Mouse (Mus musculus): Measurements from ENCODE around the gene Ntpcr. TPM values are rescaled to one million over a fixed set of nuclear protein-coding genes. Genes with fewer than 3 reads are reported as not detected.

Ntpcr gene
- 11.4 to 17.3 TPM (median 12.7 TPM) in 3 replicates for total RNA-seq (2017)

- ATAC-seq (replicated peaks; ENCODE audit: insufficient number of reproducible peaks, low FRiP score, low TSS enrichment, poor library complexity, severe bottlenecking), result no peak
These were observed at the start of gene Ntpcr for GRCm38 (mm10) chr8:125729746-125730145. Ntpcr (plus strand) TSS chr8:125729963.

DNA sequence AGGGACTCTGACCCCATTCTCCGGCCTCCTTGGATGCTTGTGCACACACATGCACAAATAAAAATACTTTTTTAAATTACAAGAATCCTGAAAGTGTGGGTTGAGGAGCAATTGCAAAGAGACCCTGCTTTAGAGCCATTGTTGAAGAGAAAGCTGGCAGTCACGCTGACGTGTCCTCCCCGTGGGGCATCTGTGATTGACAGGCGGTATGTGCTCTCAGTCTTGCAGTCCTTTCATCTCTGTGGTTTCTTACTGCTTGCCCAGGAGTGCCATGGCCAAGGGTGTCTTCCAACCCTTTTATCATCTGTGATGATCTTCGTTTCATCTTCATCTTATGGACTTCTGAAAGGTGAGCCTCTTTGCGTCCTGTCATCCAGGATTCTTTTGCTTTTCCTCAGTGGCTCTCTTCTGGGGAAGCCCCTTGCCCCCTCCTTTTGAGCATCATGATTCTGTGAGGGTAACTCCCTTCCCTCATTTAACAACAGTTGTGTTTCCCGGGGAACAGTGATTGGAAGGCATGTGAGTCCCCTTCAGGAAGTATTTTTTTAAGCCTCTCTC, 48.8 kb upstream of the Ntpcr start:
- no peak for ATAC-seq (replicated peaks; ENCODE audit: insufficient number of reproducible peaks, low FRiP score, low TSS enrichment, poor library complexity, severe bottlenecking)

DNA sequence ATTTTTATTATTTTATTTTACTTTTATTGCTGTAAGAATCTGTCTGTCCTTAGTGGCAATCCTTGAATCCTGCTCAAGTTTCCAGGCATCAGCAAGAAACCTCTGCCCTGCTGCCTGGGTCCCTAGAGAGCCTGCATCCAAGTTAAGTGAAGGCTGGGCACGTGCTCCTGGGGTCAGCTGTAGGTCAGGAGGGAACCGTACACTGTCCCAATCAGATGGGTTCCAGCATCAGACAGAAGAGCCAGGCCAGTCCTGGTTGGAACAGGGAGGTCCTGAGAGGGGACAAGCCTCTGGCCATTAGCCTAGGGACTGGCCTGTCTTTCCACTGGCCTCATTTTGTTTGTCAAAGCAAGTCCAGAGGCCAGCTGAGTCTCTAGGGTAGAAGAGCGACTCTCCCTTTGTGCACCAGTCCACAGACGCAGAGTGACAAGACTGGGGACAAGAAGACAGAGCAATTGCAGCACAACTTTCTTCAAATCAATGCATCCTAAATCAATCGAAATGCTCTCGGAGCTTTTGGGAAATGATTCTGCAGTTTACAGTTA, 44.5 kb upstream of the Ntpcr start:
- ATAC-seq (replicated peaks; ENCODE audit: insufficient number of reproducible peaks, low FRiP score, low TSS enrichment, poor library complexity, severe bottlenecking), result no peak

DNA sequence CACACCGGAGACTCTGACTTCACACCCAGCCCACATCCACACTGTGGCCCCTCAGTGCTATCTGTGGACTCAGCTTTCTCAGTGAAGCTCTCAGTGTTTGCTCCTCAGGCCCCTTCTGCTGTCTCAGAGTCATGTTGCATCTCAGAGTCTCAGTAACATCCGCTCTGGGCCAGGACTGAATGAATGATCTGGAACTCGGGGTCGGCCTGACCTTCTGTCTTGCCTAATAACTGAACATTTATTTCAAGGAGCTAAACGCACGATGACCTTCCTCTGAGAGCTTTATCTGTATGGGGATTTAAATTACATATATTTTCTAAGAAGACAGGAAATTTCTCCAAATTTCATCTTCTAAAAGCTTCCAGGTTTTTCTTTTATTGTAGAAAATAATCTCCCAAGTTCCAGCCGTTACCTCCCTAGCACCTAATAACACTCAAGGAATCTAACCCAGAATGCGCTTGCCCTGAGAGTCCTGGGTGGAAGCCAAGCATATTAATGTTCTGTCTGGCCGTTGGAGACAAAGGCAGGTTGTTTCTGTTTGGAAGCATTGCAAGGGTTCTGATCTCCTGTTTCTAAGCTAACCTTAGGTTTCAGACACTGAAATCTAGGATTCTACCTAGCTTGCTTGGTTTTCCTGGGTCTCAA, 43.4 kb upstream of the Ntpcr start:
- no peak for ATAC-seq (replicated peaks; ENCODE audit: insufficient number of reproducible peaks, low FRiP score, low TSS enrichment, poor library complexity, severe bottlenecking)

DNA sequence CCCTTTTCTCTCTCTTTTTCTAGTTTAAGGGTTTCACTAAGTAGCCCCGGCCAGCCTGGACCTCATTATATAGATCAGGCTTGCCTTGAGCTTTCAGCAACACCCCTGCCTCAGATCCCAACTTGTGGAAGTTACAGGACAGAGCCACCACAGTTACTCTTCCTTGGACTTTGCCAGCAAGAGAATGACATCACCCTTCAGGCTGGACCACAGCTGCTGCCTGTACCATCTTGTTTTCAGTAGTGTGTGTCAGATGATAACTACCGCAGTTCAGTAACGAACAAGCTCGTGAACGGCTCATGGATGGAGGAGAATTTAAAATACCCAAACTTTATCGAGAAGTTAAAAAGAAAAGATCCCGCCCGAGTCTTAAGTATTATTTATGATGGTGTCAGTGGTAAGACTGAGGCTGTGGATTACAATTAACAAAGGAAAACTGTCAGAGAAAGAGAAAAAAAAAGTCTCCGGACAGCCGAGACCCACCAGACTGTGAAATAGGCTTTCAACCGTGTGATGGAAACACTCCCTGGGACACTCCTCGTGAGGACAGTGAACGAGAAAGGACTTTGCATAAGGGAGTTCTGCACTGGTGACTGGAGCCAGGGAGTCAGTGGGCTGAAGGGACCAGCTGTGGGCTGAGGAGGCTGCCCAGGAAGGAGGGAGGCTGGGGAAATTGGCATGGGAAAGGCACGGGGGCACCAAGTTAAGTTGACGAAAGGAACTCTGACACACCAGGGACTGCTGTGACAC, 39.4 kb upstream of the Ntpcr start:
- ATAC-seq (replicated peaks; ENCODE audit: insufficient number of reproducible peaks, low FRiP score, low TSS enrichment, poor library complexity, severe bottlenecking), result no peak

GRCm38 (mm10) chr8:125690961-125691360, 38.8 kb upstream of the Ntpcr start:
- no peak for ATAC-seq (replicated peaks; ENCODE audit: insufficient number of reproducible peaks, low FRiP score, low TSS enrichment, poor library complexity, severe bottlenecking)

GRCm38 (mm10) chr8:125692447-125692846, 37.3 kb upstream of the Ntpcr start:
- ATAC-seq (replicated peaks; ENCODE audit: insufficient number of reproducible peaks, low FRiP score, low TSS enrichment, poor library complexity, severe bottlenecking), result no peak

DNA sequence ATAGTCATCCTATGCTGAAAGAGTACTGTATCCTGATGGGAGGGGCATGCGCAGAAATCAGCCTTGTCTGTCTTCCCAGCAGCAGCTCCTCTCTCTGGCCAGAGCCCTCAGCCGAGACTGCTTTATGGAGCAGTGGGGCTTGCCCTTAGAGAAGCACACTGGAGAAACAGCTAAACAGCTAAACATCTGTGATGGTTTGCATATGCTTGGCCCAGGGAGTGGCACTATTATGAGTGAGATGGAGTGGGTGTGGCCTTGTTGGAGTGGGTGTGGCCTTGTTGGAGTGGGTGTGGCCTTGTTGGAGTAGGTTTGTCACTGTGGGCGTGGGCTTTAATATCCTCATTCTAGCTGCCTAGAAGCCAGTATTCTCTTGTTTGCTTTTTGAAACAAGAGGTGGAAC, 36.6 kb upstream of the Ntpcr start:
- ATAC-seq (replicated peaks; ENCODE audit: insufficient number of reproducible peaks, low FRiP score, low TSS enrichment, poor library complexity, severe bottlenecking), result no peak

GRCm38 (mm10) chr8:125695951-125696350, 33.8 kb upstream of the Ntpcr start:
- no peak for ATAC-seq (replicated peaks; ENCODE audit: insufficient number of reproducible peaks, low FRiP score, low TSS enrichment, poor library complexity, severe bottlenecking)

DNA sequence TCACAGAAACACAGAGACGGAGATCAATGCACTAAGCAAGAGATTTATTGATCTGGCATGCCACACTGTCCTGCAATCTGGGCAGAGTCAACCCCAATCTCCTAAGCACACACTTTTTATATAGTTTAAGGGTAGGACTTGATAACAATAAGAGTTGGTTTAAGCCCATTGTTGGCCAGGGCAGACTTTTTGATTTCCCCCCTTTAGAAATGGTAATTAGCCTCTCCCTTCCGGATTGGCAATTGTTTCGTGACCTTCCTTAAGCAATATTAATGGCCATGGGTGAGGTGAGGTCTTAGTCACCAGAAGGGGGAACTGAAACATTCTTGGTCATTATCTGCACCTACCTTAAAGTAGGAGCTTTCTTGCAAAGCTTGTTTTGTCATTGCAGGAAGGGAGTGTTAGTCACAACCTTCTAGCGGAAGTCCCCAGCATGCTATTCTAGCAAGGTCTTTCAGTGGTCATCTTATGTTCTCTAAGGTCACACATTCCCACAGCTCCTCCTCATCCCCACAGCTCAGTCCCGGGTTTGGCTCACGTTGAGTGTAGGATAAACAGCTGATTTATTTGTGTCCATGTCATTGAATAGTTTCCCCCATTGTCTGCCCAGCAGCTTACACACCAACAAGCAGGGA, 30.3 kb upstream of the Ntpcr start:
- ATAC-seq (replicated peaks; ENCODE audit: insufficient number of reproducible peaks, low FRiP score, low TSS enrichment, poor library complexity, severe bottlenecking), result peak; percentile 65

GRCm38 (mm10) chr8:125700407-125700806, 29.4 kb upstream of the Ntpcr start:
- ATAC-seq (replicated peaks; ENCODE audit: insufficient number of reproducible peaks, low FRiP score, low TSS enrichment, poor library complexity, severe bottlenecking), result no peak

DNA sequence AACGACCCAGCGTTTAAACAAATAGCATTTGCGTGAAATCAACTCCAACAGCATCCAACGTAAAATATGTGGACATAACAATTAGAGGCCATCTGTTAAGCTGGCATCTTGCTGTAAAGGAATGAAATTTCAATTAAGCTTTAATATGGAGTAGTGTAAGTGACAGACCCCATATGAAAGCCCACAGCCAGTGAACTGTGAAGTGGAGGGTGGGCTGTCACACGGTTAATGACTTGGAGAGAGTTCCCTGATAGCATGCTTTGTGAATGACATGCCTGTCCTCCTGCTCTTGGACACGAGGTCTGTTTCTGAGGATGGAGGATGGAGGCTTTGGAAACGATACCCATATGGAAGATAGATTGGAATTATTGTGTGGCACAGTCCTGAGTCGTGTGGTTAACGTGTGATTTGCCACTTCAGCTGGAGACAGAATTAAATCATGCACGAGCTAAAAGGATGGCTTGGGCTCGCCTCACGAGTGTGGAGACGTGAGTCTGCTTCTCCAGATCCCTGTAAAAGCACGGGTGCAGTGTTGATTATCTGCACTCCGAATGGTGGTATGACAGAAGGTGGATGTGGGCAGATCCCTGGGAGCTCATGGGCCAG, 26.8 kb upstream of the Ntpcr start:
- ATAC-seq (replicated peaks; ENCODE audit: insufficient number of reproducible peaks, low FRiP score, low TSS enrichment, poor library complexity, severe bottlenecking), result no peak

- ATAC-seq (replicated peaks; ENCODE audit: insufficient number of reproducible peaks, low FRiP score, low TSS enrichment, poor library complexity, severe bottlenecking), result no peak
These were observed 25.3 kb upstream of the Ntpcr start for GRCm38 (mm10) chr8:125704434-125704833.

GRCm38 (mm10) chr8:125705816-125706215, 23.9 kb upstream of the Ntpcr start:
- no peak for ATAC-seq (replicated peaks; ENCODE audit: insufficient number of reproducible peaks, low FRiP score, low TSS enrichment, poor library complexity, severe bottlenecking)

DNA sequence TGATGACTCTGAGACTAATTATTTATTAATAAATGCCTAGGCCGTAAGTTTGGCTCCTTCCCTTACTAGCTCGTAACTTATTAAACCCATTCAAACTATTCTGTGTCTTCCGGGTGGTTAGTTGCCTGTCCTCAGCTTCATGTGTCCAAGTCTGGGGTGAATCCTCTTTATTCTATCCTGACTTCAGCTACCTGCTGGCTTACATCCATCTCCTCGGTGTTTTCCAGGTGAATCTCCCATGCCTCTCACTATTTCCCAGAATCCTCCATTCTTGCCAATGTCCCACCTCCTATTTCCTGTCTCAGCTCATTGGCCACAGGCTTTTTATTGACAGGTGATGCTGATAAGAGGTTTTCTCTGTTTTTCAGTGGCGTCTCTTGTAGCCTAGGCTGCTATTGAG, 20.6 kb upstream of the Ntpcr start:
- ATAC-seq (replicated peaks; ENCODE audit: insufficient number of reproducible peaks, low FRiP score, low TSS enrichment, poor library complexity, severe bottlenecking), result no peak

DNA sequence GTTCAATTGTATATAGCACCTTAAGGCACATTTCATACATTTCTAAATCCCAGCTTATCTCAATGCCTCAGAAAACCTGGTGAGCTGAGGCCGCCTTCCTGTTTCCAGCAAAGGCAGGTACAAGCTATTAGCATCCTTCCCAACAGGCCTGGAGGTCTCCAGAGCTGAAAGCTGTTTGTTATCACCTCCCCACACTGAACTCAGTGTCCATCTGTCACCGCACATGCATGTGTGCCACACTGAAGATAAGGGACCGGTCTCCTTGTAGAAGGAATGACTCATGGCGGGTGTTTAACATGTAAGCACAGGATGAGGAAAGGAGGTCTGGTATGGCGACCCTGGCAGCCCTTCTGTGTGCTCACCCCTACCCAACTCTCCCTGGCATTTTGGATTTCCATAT, 18.2 kb upstream of the Ntpcr start:
- ATAC-seq (replicated peaks; ENCODE audit: insufficient number of reproducible peaks, low FRiP score, low TSS enrichment, poor library complexity, severe bottlenecking), result no peak

DNA sequence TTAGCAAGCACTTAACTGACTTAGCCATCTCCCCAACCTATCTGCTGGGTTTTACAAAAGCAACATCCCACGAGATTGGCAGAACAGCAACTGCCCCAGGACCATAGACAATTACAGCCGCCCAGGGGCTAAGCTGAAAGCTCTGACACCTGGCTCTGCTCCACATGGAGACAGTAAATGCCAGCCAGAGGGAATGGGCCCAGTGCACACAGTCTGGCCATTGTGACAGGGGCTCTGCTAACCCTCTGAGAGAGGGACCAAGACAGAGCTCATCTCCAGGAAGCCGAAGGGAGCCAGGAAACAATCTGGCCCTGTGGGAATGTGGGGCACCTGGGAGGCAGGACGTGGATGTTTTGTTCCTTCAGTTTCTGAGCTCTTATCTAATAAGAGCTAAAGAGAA, 13.6 kb upstream of the Ntpcr start:
- no peak for ATAC-seq (replicated peaks; ENCODE audit: insufficient number of reproducible peaks, low FRiP score, low TSS enrichment, poor library complexity, severe bottlenecking)

- no peak for ATAC-seq (replicated peaks; ENCODE audit: insufficient number of reproducible peaks, low FRiP score, low TSS enrichment, poor library complexity, severe bottlenecking)
These were observed 13.2 kb upstream of the Ntpcr start for GRCm38 (mm10) chr8:125716613-125717012.

DNA sequence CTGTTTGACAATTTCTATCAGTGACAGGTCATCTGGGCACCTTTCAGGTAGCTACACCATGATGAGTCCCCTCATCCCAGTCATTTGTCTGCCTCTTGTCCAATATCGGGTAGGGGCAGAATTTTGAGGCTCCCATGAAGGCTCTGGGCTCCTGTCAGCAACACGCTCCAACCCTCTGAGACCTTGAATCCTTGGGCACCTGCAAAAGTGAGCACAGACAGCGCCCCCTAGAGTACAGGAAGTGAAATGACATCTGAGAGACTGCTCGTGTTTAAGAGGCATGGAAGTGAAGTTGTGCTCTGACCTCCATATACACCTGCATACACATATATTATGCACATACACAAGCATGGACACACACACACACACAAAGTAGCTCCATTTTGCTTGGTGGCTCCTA, 10.8 kb upstream of the Ntpcr start:
- ATAC-seq (replicated peaks; ENCODE audit: insufficient number of reproducible peaks, low FRiP score, low TSS enrichment, poor library complexity, severe bottlenecking), result no peak
